Mouse (Mus musculus) stomach, postnatal 0 days (tissue): ENCODE results near the gene Wwox. TPM values are rescaled to one million over a fixed set of nuclear protein-coding genes. Genes with fewer than 3 reads are reported as not detected.
A peak's percentile ranks its signal among the peaks of the same experiment; 100 is the strongest.

Experiments used
- ATAC-seq: fragments of 200-750 bp; cut with Nextera tagmentation; 2 replicates; pipeline ENCODE4 v1.8.0; 2017; ENCODE audit not compliant: low FRiP score, low TSS enrichment
- DNase-seq: peaks from one replicate; pipeline ENCODE4 v3.0.0-alpha.2; 2016; ENCODE audit warnings: low spot score
- H3K27ac ChIP-seq: fragments of 300-500 bp; sonication (generic); replicated peaks from 2 replicates; pipeline ENCODE4 v1.5.1; 2014; ENCODE audit warnings: mild to moderate bottlenecking, control low read depth
- H3K27me3 ChIP-seq: fragments of 300-500 bp; sonication (generic); 2 replicates; pipeline ENCODE4 v1.6.1; 2014; ENCODE audit warnings: low read length; ENCODE audit not compliant: control insufficient read depth, insufficient read depth
- H3K36me3 ChIP-seq: fragments of 300-500 bp; sonication (generic); 2 replicates; pipeline ENCODE4 v1.6.1; 2014; ENCODE audit warnings: low read length, mixed read lengths; ENCODE audit not compliant: control insufficient read depth, insufficient read depth
- H3K4me1 ChIP-seq: fragments of 300-500 bp; sonication (generic); replicated peaks from 2 replicates; pipeline ENCODE4 v1.6.1; 2014; ENCODE audit warnings: antibody characterized with exemption; ENCODE audit not compliant: control insufficient read depth, insufficient read depth
- H3K4me2 ChIP-seq: fragments of 300-500 bp; sonication (generic); replicated peaks from 2 replicates; pipeline ENCODE4 v1.6.1; 2014; ENCODE audit warnings: low read depth, mild to moderate bottlenecking, control low read depth, moderate library complexity
- H3K4me3 ChIP-seq: fragments of 300-500 bp; sonication (generic); 2 replicates; pipeline ENCODE4 v1.5.1; 2014; ENCODE audit warnings: low read depth, low read length, control low read depth
- H3K9ac ChIP-seq: fragments of 300-500 bp; sonication (generic); 2 replicates; pipeline ENCODE4 v1.6.1; 2014; ENCODE audit warnings: mild to moderate bottlenecking, low read length, control low read depth, mixed read lengths
- H3K9me3 ChIP-seq: fragments of 300-500 bp; sonication (generic); 2 replicates; pipeline ENCODE4 v1.6.1; 2016; ENCODE audit warnings: low read length; ENCODE audit not compliant: control insufficient read depth
- CTCF ChIP-seq: IDR thresholded peaks from 2 replicates; pipeline ENCODE4 v1.5.1; 2016; ENCODE audit warnings: antibody characterized with exemption, low read depth, mild to moderate bottlenecking, moderate library complexity
- EP300 ChIP-seq: optimal IDR thresholded peaks from 2 replicates; pipeline ENCODE3; 2016; ENCODE audit warnings: antibody characterized with exemption
- WGBS: fragments of 180-500 bp; shearing (Covaris S2); extraction: QIAGEN DNeasy Blood & Tissue Kit; methylation state at CpG from one replicate; pipeline ENCODE4 v1.1.7; 2014; 5-methylcytosine and 5-hydroxymethylcytosine counted together
- polyA plus RNA-seq: library from polyadenylated mRNA; unstranded; fragments of >200 nt; fragmentation: Nextera tagmentation; extraction: Ambion mirVana; gene quantifications from 2 replicates; pipeline ENCODE4 v1.2.1, GENCODE M21; 2015

Gene Wwox
- polyA plus RNA-seq, 1 experiment from 2014 or later, result 9.2 TPM

DNA sequence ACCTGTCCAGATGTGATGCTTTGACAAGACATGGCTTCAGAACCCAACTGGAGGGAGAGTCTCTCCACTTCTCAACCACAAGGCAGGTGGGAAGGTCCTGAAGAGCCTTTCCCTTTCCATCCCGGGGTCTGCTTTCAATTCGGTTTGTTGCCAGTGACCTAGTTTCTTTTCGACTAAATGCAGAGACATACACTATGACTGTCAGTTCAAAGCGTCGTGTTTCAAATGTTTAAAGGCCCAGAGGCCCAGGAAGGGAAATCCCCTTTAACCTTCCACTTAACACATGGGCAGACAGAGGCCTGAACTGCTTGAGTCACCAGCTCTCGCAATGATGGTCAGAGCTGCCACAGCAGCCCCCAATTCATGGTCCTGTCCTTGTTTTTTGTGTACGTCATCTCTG, 606.3 kb downstream of the Wwox start:
- Histone ChIP-seq H3K9me3 (no peaks in the 10 kb centered on the region), H3K36me3 (no peaks in the 10 kb centered on the region), H3K4me1 (no peaks in the 10 kb centered on the region), H3K4me2 (no peak overlapping the region), H3K27ac (no peak overlapping the region), H3K27me3 (no peaks in the 10 kb centered on the region), H3K4me3 (no peak overlapping the region), H3K9ac (no peak overlapping the region)
- TF ChIP-seq EP300 (no peak), CTCF (no peak)
- DNase-seq (no peak), ATAC-seq (no peak)
- 49% methylated on average over 7 of the region's 7 CpGs for WGBS

DNA sequence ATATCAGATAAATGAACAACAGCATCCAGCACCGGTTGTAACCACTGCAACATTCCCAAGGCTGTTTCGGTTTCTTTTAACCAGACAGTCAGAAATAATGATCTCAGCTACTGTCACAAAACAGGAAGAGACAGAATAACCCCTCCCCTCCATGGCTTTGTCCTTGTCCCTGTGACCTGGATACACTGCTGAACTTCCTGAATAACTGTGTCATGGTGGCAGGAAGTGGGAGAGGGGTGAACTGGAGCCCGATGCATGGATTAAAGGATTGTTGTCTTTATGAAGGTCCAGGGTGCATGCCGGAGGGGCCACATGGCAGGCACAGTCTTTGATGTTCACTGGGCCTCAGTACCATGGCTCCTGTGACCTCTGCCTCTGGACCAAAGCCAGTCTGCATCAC, 607.0 kb downstream of the Wwox start:
- 62% methylated on average over 4 of the region's 4 CpGs for WGBS
- DNase-seq (no peak), ATAC-seq (no peak)
- no peak overlapping the region for H3K4me2 ChIP-seq
- H3K4me3 ChIP-seq, result no peak overlapping the region
- no peak overlapping the region for H3K27ac ChIP-seq
- no peak for TF ChIP-seq EP300
- TF ChIP-seq CTCF, result no peak
- H3K4me1 ChIP-seq, result no peaks in the 10 kb centered on the region
- no peaks in the 10 kb centered on the region for H3K9me3 ChIP-seq
- no peaks in the 10 kb centered on the region for H3K36me3 ChIP-seq
- H3K27me3 ChIP-seq, result no peaks in the 10 kb centered on the region
- no peak overlapping the region for H3K9ac ChIP-seq

DNA sequence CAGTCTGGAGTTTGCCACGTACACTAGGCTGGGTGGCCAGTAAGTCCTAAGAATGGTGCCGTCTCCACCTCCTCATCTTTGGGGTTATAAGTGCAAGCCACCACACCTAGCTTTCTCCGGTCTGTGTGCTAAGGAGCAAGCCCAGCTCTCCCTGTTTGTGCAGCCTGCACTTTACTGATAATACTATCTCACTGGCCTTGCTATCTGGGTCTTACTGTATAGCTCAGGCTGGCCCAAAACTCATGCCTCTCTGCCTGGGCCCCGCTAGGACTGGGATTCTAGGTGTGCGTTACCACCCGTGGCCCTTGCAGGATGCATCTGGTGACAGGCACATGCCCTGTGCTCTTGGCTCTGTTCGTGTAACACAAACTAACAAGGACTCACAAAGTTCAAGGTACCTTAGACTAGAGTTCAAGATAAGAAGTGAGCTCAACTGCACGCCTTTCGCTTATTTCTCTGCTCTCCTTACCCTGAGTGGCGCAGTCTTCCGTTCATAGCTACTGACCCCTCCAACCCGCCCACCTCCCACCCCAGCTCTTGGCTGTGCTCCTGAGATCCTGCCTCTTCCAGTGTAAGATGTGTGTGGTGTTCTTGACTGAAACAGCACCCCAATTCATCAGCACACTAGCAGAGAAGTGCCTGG, 618.9 kb downstream of the Wwox start:
- no peaks in the 10 kb centered on the region for H3K36me3 ChIP-seq
- no peak overlapping the region for H3K4me3 ChIP-seq
- TF ChIP-seq CTCF (no peak), EP300 (no peak)
- no peak overlapping the region for H3K9ac ChIP-seq
- ATAC-seq (0 out of 2 replicates have a peak, but pooled peaks have one; percentile 16), DNase-seq (no peak)
- no peaks in the 10 kb centered on the region for H3K9me3 ChIP-seq
- H3K4me2 ChIP-seq, result no peak overlapping the region
- H3K27me3 ChIP-seq, result no peaks in the 10 kb centered on the region
- H3K27ac ChIP-seq, result no peak overlapping the region
- no peaks in the 10 kb centered on the region for H3K4me1 ChIP-seq
- 63% methylated on average over 12 of the region's 12 CpGs for WGBS

DNA sequence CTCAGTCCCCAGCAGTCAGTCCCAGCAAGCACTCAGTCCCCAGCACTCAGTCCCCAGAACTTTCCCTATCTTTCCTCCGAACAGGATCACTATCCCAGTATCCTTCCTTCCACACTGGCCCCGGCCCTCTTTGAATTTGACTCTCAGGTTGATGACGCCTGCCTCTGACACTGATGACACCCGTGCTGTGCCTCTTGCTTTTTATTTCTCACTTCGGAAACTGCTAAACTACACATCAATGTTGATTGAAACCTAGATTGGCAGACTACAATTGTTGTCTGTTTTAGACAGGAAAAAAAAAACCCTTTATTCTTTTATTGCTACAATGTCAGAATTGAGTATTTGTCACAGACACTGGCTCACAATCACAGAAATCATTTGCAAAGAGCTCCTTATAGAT, 624.2 kb downstream of the Wwox start:
- H3K9ac ChIP-seq, result no peak overlapping the region
- no peaks in the 10 kb centered on the region for H3K36me3 ChIP-seq
- no peak overlapping the region for H3K27ac ChIP-seq
- WGBS, result 88% methylated on average over 5 of the region's 5 CpGs
- H3K4me1 ChIP-seq, result no peaks in the 10 kb centered on the region
- H3K4me3 ChIP-seq, result no peak overlapping the region
- no peaks in the 10 kb centered on the region for H3K9me3 ChIP-seq
- TF ChIP-seq CTCF (no peak), EP300 (no peak)
- ATAC-seq (no peak), DNase-seq (no peak)
- no peaks in the 10 kb centered on the region for H3K27me3 ChIP-seq
- no peak overlapping the region for H3K4me2 ChIP-seq

DNA sequence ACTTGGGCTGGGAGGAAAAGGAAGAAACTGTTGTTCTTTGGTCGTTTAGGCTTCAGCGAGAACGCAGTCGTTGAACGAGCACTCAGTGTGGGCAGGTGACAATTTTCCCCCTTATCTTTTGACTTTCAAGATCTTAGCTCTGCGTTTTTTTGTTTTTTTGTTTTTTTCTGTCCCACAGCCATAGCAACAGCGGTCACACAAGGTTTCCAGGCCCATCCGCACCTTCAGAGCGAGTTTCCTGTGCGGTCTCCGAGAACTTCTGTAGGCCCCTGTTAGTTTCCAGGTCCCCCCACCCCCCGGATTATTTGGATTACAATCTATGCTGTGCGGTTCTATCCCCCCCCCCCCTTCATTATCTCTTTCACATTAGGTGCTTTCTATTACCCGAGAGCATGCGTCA, 625.2 kb downstream of the Wwox start:
- WGBS, result 85% methylated on average over 15 of the region's 15 CpGs
- H3K4me1 ChIP-seq, result no peaks in the 10 kb centered on the region
- no peak overlapping the region for H3K9ac ChIP-seq
- H3K36me3 ChIP-seq, result no peaks in the 10 kb centered on the region
- no peak for DNase-seq
- no peak overlapping the region for H3K27ac ChIP-seq
- no peaks in the 10 kb centered on the region for H3K9me3 ChIP-seq
- TF ChIP-seq CTCF (no peak), EP300 (no peak)
- no peak overlapping the region for H3K4me2 ChIP-seq
- no peak for ATAC-seq
- no peak overlapping the region for H3K4me3 ChIP-seq
- no peaks in the 10 kb centered on the region for H3K27me3 ChIP-seq

DNA sequence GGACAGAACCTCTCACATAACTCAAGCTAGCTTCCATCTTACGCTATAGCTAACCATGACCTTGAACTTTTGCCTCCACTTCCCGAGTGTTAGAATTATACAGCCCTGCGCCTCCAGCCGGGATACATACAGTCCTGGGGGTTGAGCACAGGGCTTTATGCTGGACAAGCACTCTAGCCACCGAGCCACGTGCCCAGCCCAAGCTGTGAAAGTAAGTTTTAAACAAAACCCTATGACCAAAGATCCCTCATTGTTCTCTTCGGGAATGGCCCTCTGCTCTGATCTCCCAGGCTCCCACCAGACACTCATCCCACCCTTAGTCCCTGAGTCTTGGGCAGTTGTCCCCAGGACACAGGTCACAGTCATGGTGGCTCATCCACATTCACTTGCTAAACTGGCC, 625.9 kb downstream of the Wwox start:
- Histone ChIP-seq H3K4me2 (no peak overlapping the region), H3K9me3 (no peaks in the 10 kb centered on the region), H3K36me3 (no peaks in the 10 kb centered on the region), H3K4me1 (no peaks in the 10 kb centered on the region), H3K4me3 (no peak overlapping the region), H3K27me3 (no peaks in the 10 kb centered on the region), H3K27ac (no peak overlapping the region), H3K9ac (no peak overlapping the region)
- no peak for TF ChIP-seq CTCF
- TF ChIP-seq EP300, result no peak
- no peak for ATAC-seq
- WGBS, result 81% methylated on average over 7 of the region's 7 CpGs
- DNase-seq, result no peak
